Mouse (Mus musculus) cerebellum, adult 9-10 months (tissue): ENCODE data around the gene Cd9.

Experiments
- DNase-seq: peaks from one replicate; pipeline ENCODE4 v3.0.0; 2022

The Cd9 gene

DNA sequence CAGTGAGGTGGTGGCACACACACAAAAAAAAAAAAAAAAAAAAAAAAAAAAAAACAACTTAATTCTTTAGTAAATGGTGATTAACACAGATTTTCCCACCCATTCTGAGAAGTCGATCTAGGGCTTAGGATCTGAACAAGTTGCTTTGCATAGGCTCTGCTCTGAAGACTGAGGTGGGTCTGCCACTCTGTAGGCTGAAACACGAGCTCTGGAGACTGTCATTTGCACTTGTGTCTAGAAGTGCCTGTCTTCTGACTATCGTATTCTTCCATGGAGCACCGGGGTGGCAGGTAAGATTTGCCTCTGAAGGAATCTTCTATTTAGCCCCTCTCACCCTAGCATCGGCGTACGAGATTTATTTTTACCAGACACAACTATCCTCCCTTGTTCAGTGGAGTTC, 62.1 kb downstream of the Cd9 start:
- no peak for DNase-seq

DNA sequence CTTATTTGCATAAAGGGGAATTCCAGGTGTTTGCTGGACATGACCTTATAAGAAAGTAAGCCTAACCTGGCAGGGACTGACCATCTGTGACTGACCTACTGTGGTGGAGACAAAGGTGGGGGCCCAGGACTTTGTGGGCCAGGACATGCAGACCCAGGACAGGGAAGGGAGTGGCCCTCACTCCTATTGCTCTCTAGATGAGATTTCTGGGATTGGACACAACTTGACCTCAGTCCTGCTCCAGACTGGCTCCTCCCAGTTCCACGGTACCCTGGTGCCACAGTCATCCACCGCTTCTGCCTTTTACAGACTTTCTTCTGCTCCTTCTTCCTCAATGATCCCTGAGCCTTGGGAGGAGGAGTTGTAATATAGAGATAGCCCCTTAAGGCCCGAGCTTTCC, 63.6 kb downstream of the Cd9 start:
- DNase-seq, result no peak

DNA sequence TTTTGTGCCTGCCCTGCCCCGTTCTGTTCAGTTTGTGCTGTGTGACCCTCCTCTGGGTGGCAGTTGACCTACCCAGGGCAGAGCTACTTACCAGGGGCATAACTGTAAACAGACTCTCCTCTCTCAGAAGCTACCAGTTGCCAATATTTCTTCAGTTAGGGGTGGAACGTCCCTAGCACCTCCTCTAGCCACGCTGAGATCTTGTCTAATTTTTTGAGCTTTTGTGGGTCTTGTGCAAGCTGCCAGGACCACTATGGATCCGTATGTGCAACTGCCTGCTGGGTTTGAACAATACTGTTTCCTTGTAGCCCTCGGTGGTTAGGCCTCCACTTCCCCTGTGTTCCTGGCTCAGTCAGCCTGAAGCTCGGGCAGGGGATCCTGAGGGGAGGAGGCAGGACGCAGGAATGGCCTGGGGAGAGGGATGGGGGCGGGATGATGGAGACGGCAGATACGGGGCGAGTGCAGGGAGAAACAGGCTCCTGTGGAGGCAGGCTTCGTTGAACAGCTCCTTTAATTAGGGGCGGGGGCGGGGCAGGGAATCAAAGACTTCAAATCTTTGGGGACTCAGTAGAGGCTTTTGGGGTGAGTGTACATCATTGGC, 64.1 kb downstream of the Cd9 start:
- no peak for DNase-seq

DNA sequence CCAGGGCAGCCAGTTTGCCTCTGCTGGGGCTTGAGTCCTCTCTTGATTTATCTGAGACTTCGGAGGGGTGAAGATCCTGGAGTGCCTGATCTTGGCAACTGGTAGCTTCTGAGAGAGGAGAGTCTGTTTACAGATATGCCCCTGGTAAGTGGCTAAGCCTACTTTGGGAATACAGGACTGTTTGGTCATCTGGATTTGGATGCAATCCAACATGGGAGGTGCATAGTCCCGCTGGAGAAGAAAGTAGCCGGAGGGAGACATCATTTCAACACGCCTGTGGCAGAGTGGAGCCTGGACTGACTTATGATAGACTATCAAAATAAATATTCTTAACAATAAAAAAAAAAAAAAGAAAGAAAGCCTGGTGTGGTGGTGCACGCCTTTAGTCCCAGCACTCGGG, 64.8 kb downstream of the Cd9 start:
- no peak for DNase-seq

DNA sequence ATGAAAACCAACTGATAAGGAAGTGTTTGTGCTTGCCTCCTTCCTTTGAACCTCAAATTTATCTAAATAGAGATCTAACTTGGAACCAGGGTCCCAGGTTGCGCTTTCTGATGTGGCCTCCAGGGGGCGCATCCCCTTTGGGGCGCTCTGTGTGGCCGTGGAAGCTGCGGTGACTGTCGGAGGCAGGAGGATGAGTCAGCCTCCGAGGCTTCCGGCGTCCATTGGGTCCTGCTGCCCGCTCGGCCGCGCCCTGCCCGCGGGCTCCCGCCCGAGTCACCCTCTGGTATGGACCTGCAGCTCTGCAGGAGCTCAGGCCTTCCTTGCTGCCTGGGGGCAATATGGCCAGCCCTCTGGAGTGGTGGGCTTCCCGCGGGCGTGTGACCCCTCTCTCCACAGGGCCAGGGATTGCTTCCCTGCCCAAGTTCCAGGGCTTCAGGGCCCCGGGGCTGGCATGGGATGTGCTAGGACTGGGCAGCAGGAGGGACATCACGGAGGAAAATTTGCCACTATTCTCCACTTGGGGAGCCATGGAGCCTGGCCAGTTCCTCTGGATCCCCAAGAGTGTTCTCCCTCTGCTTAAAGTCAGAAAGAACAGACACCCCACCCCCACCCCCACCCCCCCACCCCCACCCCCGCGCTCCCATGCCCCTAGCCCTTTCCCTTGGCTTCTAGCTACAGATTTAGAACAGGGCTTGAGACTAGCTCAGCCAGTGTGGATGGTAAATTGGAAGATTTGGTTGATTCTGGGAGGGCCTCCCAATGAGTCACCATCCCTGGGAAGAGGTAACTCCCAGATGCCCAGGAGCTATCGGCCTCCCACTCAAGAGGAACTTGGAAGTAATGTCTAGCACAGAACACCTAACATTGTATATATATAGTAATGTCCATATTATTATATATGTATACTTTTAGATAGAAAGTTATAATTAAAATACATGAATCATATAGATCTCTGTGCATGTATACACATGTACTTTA, 67.9 kb downstream of the Cd9 start:
- DNase-seq, result peak; percentile 63

DNA sequence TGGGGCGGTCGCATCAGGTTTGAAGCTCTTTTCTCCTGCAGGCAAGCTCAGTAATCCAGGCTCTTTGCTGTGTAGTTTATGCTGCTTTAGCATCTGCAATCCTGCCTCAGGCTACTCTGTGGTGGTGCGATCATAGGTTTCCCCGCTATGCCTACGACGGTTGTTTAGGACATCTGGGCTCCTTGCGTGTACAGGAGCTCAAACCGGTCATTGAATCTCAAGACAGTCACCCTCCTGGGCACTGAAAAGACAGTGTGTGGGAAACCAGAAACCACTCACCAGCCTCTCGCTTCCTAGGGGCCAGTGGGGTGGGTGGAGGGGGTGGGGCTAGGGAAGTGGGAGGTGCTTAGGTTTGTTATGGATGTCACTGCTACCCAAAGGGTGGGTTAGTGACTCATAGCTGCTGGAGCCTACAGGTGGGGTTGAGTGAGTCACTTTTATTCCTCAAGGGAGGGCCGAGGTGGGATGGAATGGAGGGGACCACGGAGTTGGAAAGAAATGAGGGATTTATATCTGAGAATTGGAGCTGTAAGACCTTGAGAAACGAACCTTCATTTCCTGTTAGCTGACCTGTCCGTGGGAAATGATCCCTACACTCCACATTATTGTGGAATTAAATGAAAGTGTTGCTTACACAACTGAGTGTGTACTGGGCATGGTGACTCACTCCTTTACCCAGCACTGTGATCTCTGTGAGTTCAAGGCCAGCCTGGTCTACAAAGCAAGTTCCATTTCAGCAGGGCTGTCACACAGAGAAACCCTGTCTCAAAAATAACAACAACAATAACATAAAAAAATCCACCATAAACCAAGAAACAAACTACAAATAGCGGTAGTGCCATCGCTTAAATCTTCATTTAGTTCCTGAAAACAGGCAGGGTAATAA, 69.1 kb downstream of the Cd9 start:
- no peak for DNase-seq

DNA sequence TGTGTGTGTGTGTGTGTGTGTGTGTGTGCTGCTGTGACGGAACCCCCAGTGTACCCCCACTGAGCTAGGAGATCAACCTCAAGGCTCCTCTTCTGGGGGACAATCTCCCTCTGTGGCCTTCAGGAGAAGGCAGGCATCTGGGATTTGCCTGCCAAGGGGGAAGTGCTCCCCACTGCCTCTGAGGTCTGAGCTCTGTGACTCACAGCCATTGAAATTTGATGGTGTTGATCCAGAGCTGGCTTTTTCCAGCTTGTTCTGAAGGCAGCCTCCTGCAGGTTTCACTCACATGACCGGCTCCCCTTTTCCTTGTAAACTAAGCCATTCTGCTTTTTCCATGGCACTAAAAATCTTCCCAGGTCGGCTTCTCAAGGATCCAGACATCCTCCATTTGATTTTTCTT, 70.4 kb downstream of the Cd9 start:
- no peak for DNase-seq

DNA sequence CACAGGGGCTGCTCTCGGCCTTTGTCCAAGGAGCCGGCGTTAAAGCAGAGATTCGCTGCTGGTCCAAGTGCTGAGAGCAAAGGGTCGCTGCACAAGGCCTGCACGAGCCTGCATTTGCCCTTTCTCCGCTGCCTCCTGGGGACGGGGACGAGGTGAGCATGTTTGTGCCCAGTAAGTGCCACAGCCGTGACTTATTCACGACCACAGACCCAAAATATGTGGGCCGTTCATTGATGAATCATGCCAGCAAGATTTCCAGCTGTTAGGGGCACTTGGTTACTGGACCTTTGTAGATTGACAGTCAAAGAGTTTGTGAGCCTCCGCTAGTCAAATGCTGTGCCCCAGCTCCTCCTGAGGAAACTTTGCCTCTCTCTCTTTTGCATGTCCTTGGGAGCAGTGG, 71.1 kb downstream of the Cd9 start:
- no peak for DNase-seq

DNA sequence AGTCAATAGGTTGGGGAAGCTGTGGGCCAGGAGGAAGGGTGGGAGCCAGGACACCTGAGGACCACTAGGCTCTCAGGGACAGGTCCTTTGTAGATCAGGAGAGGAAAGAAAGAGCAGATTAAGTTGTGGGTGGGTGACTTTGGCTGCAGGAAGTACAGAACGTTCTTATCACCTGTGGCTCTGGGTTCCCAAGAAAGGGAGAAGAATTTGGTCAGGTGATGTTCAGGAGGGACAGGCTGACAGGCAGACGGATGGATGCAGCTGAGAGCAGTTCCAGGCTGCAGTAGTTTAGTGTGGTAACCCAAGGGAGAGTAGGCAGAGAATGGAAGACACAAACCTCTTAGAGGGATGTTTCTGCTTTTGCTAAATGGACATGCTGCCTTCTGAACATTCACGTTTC, 71.5 kb downstream of the Cd9 start:
- DNase-seq, result no peak

DNA sequence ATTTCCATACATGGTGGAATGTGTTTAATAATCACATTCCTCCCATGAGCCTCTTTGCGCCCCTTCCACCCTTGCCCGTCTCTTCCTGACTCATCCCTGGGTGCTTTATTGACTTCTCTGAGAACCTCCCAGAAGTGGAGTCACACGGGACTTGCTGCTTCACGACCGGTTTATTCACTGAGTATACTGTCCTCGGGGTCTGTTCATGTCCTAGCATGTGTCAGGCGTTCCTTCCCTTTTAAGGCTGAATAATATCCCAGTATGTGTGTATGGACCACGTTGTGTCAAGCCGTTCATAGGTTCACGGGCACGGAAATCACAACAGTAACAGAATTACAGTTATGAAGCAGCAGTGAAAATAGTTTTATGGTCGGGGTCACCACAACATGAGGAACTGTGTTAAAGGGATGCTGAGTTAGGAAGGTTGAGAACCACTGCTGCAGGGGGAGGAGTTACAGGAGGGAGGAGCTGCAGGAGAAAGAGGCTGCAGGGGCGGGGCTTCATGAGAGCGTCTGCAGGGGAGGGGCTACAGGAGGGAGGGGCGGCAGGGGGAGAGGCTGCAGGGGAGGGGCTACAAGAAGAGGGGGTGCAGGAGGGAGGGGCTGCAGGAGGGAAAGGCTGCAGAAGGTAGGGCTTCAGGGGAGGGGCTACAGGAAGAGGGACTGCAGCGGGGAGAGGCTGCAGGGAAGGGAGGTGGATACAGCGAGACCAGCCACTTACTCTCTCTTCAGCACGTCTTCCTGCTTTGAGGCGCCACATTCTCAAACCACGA, 72.4 kb downstream of the Cd9 start:
- no peak for DNase-seq

DNA sequence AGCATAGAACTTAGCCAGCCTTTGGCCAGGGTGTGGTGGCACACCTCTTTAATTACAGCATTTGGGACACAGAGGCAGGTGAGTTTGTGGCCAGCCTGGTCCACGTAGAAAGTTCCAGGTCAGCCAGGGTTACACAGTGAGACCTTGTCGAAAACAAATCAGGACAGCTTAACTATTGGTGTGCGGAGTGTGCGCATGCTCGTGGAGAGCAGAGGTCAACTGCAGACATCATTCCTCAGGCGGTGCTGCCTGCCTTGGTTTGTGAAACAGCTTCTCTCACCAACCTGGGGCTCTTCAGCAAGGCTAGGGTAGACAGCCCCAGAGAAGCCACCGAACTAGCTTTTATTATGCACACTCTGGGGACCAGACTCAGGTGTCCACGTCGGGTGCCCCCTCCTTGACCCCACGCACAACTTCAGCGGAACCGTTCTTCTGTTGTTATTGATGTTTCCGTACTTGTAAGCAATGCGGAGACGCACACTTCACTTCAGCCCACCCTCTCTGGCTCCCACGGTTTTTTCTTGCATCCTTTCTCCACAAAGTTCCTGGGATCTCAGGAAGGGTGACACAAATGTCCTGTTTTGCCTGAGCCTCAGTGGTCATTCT, 74.0 kb downstream of the Cd9 start:
- no peak for DNase-seq

DNA sequence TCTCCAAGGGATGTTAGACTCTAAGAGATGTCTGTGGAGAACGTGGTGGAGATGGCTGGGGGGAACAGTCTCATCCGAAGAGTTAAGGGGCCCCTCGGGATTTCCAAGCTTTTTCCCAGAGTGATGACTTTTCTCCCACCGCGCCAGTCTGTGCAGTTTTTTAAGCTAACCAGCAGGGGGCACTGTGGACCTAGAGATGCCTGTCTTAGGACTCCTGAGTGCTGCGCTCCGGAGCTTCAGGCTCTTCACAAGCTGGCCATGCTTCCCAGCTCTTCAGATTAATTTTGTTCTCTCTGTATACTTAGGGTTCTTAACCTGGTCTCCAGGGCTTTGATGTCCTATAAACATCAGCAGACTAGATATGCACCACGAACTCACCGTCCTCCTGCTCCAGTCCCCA, 75.8 kb downstream of the Cd9 start:
- DNase-seq, result peak; percentile 54

DNA sequence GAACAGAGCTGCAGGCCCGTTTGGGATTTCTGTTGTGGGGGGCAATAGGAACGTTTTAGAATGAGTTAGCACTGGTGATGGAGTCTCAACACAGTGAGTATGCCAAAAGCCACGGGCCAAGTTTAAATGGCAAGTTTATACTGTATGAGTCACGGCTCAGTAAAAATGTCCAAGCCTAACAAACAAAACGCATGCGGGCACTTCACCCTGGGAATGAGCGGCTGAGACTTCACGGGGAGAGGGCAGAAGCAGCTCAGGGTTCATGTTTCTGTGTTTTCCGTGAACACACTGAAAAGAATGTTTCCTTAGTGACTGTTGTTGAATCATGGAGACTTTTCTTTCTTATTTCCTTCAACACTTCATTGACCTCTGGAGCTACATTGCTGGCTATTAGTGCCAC, 81.3 kb downstream of the Cd9 start:
- DNase-seq, result no peak

DNA sequence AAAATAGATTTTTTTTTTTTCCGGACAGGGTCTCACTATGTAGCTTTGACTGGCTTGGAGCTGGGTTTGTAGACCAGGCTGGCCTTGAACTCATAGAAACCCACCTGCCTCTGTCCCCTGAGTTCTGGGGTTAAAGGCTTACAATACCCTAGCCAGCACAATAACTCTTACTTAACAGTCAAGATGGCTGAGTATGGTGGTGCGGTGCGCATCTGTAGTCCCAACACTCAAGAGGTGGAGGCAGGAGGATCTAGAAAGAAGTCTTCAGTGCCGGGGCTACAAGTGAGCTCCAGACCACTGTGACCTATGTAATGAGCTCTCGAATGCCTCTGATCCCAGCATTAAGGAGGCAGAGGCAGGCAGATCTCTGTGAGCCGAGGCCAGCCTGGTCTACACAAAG, 82.9 kb downstream of the Cd9 start:
- DNase-seq, result no peak

DNA sequence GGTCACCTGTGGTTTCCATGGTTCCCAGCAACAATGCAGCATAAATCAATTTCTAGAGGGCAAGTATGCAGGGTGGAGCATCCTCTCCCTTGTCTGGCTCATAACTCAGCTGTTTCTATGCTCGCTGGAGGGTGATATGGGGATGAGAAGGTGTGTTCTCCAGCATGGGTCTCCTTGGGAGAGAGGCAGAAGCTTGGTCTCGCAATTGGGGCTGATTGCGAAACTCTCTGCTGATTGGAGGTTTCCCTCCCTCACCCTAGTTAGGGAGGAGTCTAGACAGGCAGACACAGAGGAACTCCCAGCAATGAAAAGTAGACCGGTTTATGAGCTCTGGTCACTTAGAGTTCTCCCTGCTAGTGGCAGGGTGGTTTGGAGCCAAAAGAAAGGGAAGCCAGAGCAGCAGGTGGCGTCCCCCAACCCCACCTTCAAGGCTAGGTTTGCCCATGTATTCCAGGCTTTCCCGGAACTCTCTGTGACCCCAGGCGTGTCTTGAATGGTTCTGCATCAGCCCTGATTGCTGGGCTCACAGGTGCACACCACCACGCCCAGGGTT, 83.5 kb downstream of the Cd9 start:
- no peak for DNase-seq

DNA sequence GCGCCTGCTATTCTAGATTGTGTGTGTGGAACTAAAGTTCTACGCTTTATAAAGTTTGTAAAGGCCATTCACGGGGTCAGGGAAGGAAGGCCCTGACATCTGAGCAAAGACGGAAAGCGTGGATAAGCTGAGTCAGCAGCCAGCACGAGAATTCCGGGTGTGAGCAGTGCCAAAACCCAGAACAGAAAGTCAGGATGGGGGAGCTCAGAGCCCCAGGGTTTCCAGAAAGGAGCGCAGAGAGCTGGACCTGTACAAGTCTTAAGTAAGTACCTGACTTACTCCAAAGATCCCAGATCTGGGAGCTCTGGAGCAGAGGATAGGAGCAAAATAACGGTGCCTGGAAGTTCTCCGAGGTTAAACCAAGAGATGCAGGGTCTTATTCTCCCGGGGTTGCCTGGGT, 84.0 kb downstream of the Cd9 start:
- DNase-seq, result no peak
